Mouse (Mus musculus): ENCODE measurements at regions not wholly inside any gene's neighbourhood (a gene's known extent, or its start where the extent isn't known, plus 50 kb on each side); places are given as distances from the start of the nearest gene placed in this dataset.

DNA sequence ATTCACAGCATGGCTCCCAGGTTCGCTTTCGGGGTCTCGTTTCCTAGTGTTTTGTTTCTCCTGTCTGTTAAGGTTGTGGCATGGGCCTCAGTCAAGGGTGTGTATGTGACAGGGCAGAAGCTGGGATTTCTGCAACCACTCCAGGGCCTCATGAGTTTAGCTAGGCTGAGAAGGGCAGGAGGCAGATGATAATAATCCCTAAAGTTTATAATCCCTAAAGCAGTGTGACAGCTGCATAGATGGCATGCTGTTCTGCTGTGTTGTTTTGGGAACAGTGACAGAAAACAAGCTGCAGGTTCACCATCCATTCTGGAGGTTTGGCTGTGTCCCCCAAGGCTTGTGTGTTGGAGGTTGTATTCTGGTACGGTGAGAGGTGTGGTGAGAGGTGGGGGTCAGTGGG is 59.8 kb upstream of the Bod1 start:
- dilution Hi-C loops (cut with MboI; ENCODE audit: extremely low pct_ligation_motif_present, extremely low pct_unique_long_range_greater_than_20kb, low sequenced_read_pairs), result no loop called here
- Histone ChIP-seq H3K9ac (ENCODE audit: insufficient read depth, low read depth) (no peak overlapping the region), H3K4me1 (ENCODE audit: control insufficient read depth in 1 of 2, insufficient read depth in 2 of 2) (peaks cover 45 to 69% of the 10 kb centered on the region in 2 experiments), H3K9me3 (replicated peaks; ENCODE audit: low read length) (no peaks in the 10 kb centered on the region), H3K27ac (ENCODE audit: insufficient read depth, low read depth) (no peak overlapping the region), H3K36me3 (replicated peaks in 1 of 2; ENCODE audit: control insufficient read depth in 1 of 2, insufficient read depth in 1 of 2, low read length in 1 of 2) (no peaks in the 10 kb centered on the region), H3K79me2 (replicated peaks; ENCODE audit: control insufficient read depth, extremely low read depth, insufficient read depth, poor library complexity, severe bottlenecking) (no peaks in the 10 kb centered on the region), H3K4me3 (replicated peaks in 1 of 3; ENCODE audit: low read depth in 2 of 3, low read length in 2 of 3, poor library complexity in 1 of 3) (no peak overlapping the region), H3K4me2 (ENCODE audit: insufficient read depth, low read depth, poor library complexity, severe bottlenecking) (no peak overlapping the region), H3K27me3 (replicated peaks) (no peaks in the 10 kb centered on the region)
- in situ Hi-C loops (cut with MboI; ENCODE audit: low pct_ligation_motif_present, low pct_unique_long_range_greater_than_20kb, low sequenced_read_pairs), result no loop called here
- TF ChIP-seq MAX (IDR thresholded peaks at IDR 0.05; ENCODE audit: low read length), result no peak
- no peak for TF ChIP-seq USF2 (conservative IDR thresholded peaks at IDR 0.05; ENCODE audit: low read depth, low read length)
- TF ChIP-seq MAZ (IDR thresholded peaks at IDR 0.05; ENCODE audit: low read depth, low read length), result no peak
- TF ChIP-seq ETS1 (conservative IDR thresholded peaks at IDR 0.05; ENCODE audit: low read depth, low read length), result no peak
- TF ChIP-seq EP300 (IDR thresholded peaks at IDR 0.05; ENCODE audit: low read length), result no peak
- no peak for TF ChIP-seq MYC (IDR thresholded peaks at IDR 0.05; ENCODE audit: low read depth, low read length)
- no peak for TF ChIP-seq CHD1 (IDR thresholded peaks at IDR 0.05; ENCODE audit: low read depth, low read length)
- no peak for TF ChIP-seq GABPA (IDR thresholded peaks at IDR 0.05; ENCODE audit: insufficient replicate concordance, low read depth, low read length)
- no peak for TF ChIP-seq UBTF (IDR thresholded peaks at IDR 0.05; ENCODE audit: low read depth, low read length)
- no peak for TF ChIP-seq NRF1 (IDR thresholded peaks at IDR 0.05; ENCODE audit: low read depth, low read length)
- no peak for TF ChIP-seq NELFE (IDR thresholded peaks at IDR 0.05; ENCODE audit: low read depth, low read length)
- no peak for TF ChIP-seq TCF12 (IDR thresholded peaks at IDR 0.05; ENCODE audit: low read depth, low read length)
- no peak for TF ChIP-seq SIN3A (IDR thresholded peaks at IDR 0.05; ENCODE audit: low read length)
- no peak for TF ChIP-seq MXI1 (IDR thresholded peaks at IDR 0.05; ENCODE audit: low read depth, low read length)
- TF ChIP-seq IRF4 (IDR thresholded peaks at IDR 0.05; ENCODE audit: low read depth, low read length), result no peak
- no peak for TF ChIP-seq MAFK (IDR thresholded peaks at IDR 0.05; ENCODE audit: insufficient replicate concordance, low read length)
- TF ChIP-seq KAT2A (IDR thresholded peaks at IDR 0.05; ENCODE audit: insufficient replicate concordance, low read length), result no peak
- no peak for TF ChIP-seq HCFC1 (IDR thresholded peaks at IDR 0.05; ENCODE audit: low read depth, low read length)
- DNase-seq (ENCODE audit: extremely low read depth), result no peak

DNA sequence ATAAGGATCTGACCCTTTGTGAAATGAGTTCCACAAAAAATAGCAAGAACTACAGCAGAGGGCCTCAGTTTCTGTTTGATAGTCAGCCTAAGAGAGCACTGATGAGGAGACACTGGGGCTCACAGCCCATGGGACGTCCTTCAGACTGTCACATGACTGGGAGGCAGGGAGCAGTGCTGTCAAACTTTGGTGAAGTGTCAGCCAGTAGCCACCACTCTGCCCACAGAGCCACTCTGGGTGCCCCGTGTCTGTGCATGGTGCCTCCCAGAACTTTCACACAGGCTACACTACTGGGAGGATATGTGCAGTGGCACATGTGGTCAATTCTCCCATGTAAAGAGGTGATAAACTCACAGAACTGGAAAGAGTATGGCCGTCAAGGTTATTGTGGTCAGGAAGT is 60.7 kb upstream of the Bod1 start:
- dilution Hi-C loops (cut with MboI; ENCODE audit: extremely low pct_ligation_motif_present, extremely low pct_unique_long_range_greater_than_20kb, low sequenced_read_pairs) (no loop called here), in situ Hi-C loops (cut with MboI; ENCODE audit: low pct_ligation_motif_present, low pct_unique_long_range_greater_than_20kb, low sequenced_read_pairs) (no loop called here)
- DNase-seq (ENCODE audit: extremely low read depth), result peak; percentile 54
- Histone ChIP-seq H3K4me2 (ENCODE audit: insufficient read depth, low read depth, poor library complexity, severe bottlenecking) (peak overlapping the region; percentile 71), H3K4me3 (replicated peaks in 1 of 3; ENCODE audit: low read depth in 2 of 3, low read length in 2 of 3, poor library complexity in 1 of 3) (peak overlapping the region in 2 of 3 experiments; percentile 6 to 17), H3K4me1 (ENCODE audit: control insufficient read depth in 1 of 2, insufficient read depth in 2 of 2) (peaks cover 45 to 72% of the 10 kb centered on the region in 2 experiments), H3K9me3 (replicated peaks; ENCODE audit: low read length) (no peaks in the 10 kb centered on the region), H3K27ac (ENCODE audit: insufficient read depth, low read depth) (peak overlapping the region; percentile 63), H3K27me3 (replicated peaks) (no peaks in the 10 kb centered on the region), H3K36me3 (replicated peaks in 1 of 2; ENCODE audit: control insufficient read depth in 1 of 2, insufficient read depth in 1 of 2, low read length in 1 of 2) (no peaks in the 10 kb centered on the region), H3K79me2 (replicated peaks; ENCODE audit: control insufficient read depth, extremely low read depth, insufficient read depth, poor library complexity, severe bottlenecking) (no peaks in the 10 kb centered on the region), H3K9ac (ENCODE audit: insufficient read depth, low read depth) (peak overlapping the region; percentile 12; the same call in 1 of the 2 replicates)
- TF ChIP-seq KAT2A (IDR thresholded peaks at IDR 0.05; ENCODE audit: insufficient replicate concordance, low read length), result no peak
- TF ChIP-seq JUN (IDR thresholded peaks at IDR 0.05; ENCODE audit: insufficient read depth, low read depth, low read length), result no peak
- no peak; the same call in 1 of the 2 replicates for TF ChIP-seq NELFE (IDR thresholded peaks at IDR 0.05; ENCODE audit: low read depth, low read length)
- no peak; the same call in 1 of the 2 replicates for TF ChIP-seq HCFC1 (IDR thresholded peaks at IDR 0.05; ENCODE audit: low read depth, low read length)
- TF ChIP-seq MXI1 (IDR thresholded peaks at IDR 0.05; ENCODE audit: low read depth, low read length), result peak; percentile 44; the same call in 1 of the 2 replicates
- no peak for TF ChIP-seq MAZ (IDR thresholded peaks at IDR 0.05; ENCODE audit: low read depth, low read length)
- peak; percentile 79 for TF ChIP-seq USF1 (IDR thresholded peaks at IDR 0.05; ENCODE audit: low read depth, low read length)
- TF ChIP-seq BHLHE40 (IDR thresholded peaks at IDR 0.05; ENCODE audit: low read depth, low read length), result peak; percentile 63
- TF ChIP-seq ELF1 (IDR thresholded peaks at IDR 0.05; ENCODE audit: low read depth, low read length), result no peak
- no peak for TF ChIP-seq ETS1 (conservative IDR thresholded peaks at IDR 0.05; ENCODE audit: low read depth, low read length)
- no peak for TF ChIP-seq E2F4 (IDR thresholded peaks at IDR 0.05; ENCODE audit: insufficient replicate concordance, low read depth, low read length)
- TF ChIP-seq RCOR1 (conservative IDR thresholded peaks at IDR 0.05; ENCODE audit: low read depth, low read length), result no peak; the same call in 1 of the 2 replicates
- TF ChIP-seq IRF4 (IDR thresholded peaks at IDR 0.05; ENCODE audit: low read depth, low read length), result no peak
- TF ChIP-seq ZC3H11A (IDR thresholded peaks at IDR 0.05; ENCODE audit: low read depth, low read length), result no peak
- TF ChIP-seq UBTF (IDR thresholded peaks at IDR 0.05; ENCODE audit: low read depth, low read length), result 0 out of 2 replicates have a peak, but pooled peaks have one; percentile 61
- TF ChIP-seq EP300 (IDR thresholded peaks at IDR 0.05; ENCODE audit: low read length), result 0 out of 2 replicates have a peak, but pooled peaks have one; percentile 6
- TF ChIP-seq ZKSCAN1 (IDR thresholded peaks at IDR 0.05; ENCODE audit: borderline replicate concordance, low read depth, low read length), result no peak
- peak; percentile 77 for TF ChIP-seq USF2 (conservative IDR thresholded peaks at IDR 0.05; ENCODE audit: low read depth, low read length)
- TF ChIP-seq MAFK (IDR thresholded peaks at IDR 0.05; ENCODE audit: insufficient replicate concordance, low read length), result no peak
- TF ChIP-seq MEF2A (IDR thresholded peaks at IDR 0.05; ENCODE audit: borderline replicate concordance, low read depth, low read length), result no peak
- no peak for TF ChIP-seq NRF1 (IDR thresholded peaks at IDR 0.05; ENCODE audit: low read depth, low read length)
- TF ChIP-seq POLR2A (IDR thresholded peaks at IDR 0.05; ENCODE audit: low read depth, low read length), result peak; percentile 42
- no peak for TF ChIP-seq SIN3A (IDR thresholded peaks at IDR 0.05; ENCODE audit: low read length)
- peak; percentile 55; the same call in 1 of the 2 replicates for TF ChIP-seq TBP (conservative IDR thresholded peaks at IDR 0.05; ENCODE audit: low read depth, low read length)
- peak; percentile 68; the same call in 1 of the 2 replicates for TF ChIP-seq MAX (IDR thresholded peaks at IDR 0.05; ENCODE audit: low read length)

Measured in CH12.LX (cell line).